ENCODE assay signal across 14 mouse cellular contexts in the genomic region with DNA sequence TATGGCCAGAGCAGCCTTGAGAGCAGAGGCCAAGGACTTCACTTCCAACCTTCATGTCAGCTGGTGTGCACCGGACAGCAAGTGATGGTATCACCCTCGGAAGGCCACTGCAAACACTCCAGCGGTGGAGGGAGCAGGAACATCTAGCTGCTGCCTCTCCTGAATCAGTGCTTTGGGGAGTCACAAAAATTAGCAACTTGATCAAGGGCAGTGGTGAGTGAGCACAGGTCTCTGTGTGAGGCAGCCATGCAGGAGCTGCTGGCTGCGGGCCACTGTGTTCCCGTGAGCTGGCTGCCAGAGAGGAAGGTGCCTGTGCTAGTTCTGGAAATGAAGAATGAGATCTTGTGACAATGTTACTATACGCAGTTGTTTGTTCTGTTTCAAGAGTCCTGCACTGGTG. TPM values are rescaled to one million over a fixed set of nuclear protein-coding genes. Genes with fewer than 3 reads are reported as not detected.
DNase-seq lines count a peak whose midpoint lies in the region; ATAC-seq lines count a peak whose summit lies in the region.
"Had no signal": no experiment of that assay in that cellular context is flagged by ENCODE, and none has a peak within 500 bp of the region (broad histone marks: within the 10 kb centered on the region; RNA-seq: fewer than 3 reads in every experiment).

No protein-coding gene starts in this region.

- ATAC-seq in megakaryocyte progenitor cell, adult 5-6 weeks (replicated peaks; ENCODE audit: poor library complexity), result no peak
- ATAC-seq: forebrain, embryonic 13.5 days; hindbrain, embryonic 16.5 days; midbrain, embryonic 15.5 days had no signal

- peak; percentile 70 to 74 for DNase-seq in heart, adult 18-20 months
- no peak for DNase-seq in heart, postnatal 25 days (ENCODE audit: low spot score)
- DNase-seq in adrenal gland, adult 8-10 months, result peak; percentile 17
- peak; percentile 51 for DNase-seq in adrenal gland, postnatal 14 days
- DNase-seq in kidney, postnatal 10 days, result peak; percentile 19
- DNase-seq in frontal cortex, postnatal 10 days (ENCODE audit: low spot score in 2 of 2), result no peak
- DNase-seq: cerebellum, adult 11-12 months; liver; lung, embryonic 14.5 days; thymus, postnatal 14 days had no signal

- intact Hi-C loops in heart, postnatal 25 days (cut with DNase I), result no loop called here

RNA-seq across cellular contexts. Expression of a gene that starts 16.0 kb away (rescaled TPM):
- 10 to 100 TPM; 27.9 to 30.7 TPM for total RNA-seq in heart, adult 18-20 months (2021)
- 10 to 100 TPM; 29.1 to 33.7 TPM for total RNA-seq in heart, postnatal 25 days (2021)
- 1 to 10 TPM; 3.0 to 9.3 (median 6.2) TPM for total RNA-seq in adrenal gland, adult 8-10 months (2022)
- 3.4 and 5.0 TPM in 2 replicates for total RNA-seq in adrenal gland, postnatal 14 days (2021)
- not detected in 2 replicates for total RNA-seq in megakaryocyte progenitor cell, adult 5-6 weeks (2015)
- 0.12 TPM in 1 of 2 replicates, not detected in the other for total RNA-seq in megakaryocyte progenitor cell, adult 5-6 weeks (2017)

Comparison
In these comparisons a context has a peak if more than half of its experiments do, and no peak if none do; other contexts are left out.
1. DNase-seq: peak in heart, adult 18-20 months (2 of 2), adrenal gland, adult 8-10 months (single experiment), adrenal gland, postnatal 14 days (single experiment) and kidney, postnatal 10 days (single experiment); none in heart, postnatal 25 days (single experiment) and frontal cortex, postnatal 10 days (0 of 2).